Mouse (Mus musculus): Measurements from ENCODE around the gene Stk32c.

DNA sequence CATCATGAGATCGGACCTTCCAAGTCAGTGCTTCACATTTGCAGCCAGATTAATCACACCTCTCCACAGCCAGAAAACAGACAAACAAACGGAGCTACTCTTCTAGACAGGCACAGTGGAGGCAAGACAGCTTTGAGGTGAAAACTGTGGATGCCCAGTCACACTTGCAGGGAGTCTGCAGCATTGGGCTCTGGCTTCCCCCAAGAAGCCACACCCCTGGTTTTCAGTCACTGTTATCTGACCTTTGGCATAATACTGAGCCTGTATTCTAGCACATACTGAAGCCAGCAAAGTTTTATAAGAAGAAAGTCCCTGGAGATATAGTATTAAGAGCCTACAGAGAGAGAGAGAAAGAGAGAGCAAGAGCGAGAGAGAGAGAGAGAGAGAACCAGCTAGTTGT lies 26.3 kb upstream of the Stk32c start:
- TF ChIP-seq CTCF (IDR thresholded peaks at IDR 0.05; ENCODE audit: extremely low read depth, insufficient read depth, low read length), result no peak
- TF ChIP-seq POLR2A (IDR thresholded peaks at IDR 0.05; ENCODE audit: extremely low read depth, insufficient read depth, low read length), result no peak
